Mouse (Mus musculus): ENCODE data around the gene Lhcgr.

DNA sequence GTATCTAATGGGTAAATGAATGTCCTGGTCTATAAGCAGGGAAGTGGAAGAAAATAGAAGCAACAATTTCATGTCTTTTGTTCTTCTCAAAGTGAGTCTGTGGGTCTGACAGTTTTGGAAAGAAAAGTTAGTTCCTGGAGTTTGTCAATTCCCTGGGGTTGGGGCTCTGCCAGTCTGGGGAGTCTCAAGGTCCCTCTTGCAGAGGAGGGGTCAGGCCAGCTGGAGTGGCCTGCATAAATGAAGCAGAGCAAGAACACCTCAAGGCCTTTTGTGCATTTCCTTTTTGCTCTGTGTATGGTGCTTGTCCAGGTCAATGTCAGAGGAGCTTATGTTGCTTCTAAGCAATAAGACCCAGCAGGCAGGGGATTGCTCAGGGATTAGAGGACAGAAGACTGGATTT is 11.7 kb upstream of the Lhcgr start:
- TF ChIP-seq CTCF (IDR thresholded peaks at IDR 0.05; ENCODE audit: low read depth, low read length) (no peak), POLR2A (IDR thresholded peaks at IDR 0.05; ENCODE audit: extremely low read depth, insufficient read depth, low read length) (no peak)

All from liver, adult 2 months (tissue).